Mouse (Mus musculus): ENCODE results near the gene Pxylp1. TPM values are rescaled to one million over a fixed set of nuclear protein-coding genes. Genes with fewer than 3 reads are reported as not detected.

The Pxylp1 gene
- total and polyA plus RNA-seq, 3 experiments = 7.8 to 10.1 (median 8.3) TPM

DNA sequence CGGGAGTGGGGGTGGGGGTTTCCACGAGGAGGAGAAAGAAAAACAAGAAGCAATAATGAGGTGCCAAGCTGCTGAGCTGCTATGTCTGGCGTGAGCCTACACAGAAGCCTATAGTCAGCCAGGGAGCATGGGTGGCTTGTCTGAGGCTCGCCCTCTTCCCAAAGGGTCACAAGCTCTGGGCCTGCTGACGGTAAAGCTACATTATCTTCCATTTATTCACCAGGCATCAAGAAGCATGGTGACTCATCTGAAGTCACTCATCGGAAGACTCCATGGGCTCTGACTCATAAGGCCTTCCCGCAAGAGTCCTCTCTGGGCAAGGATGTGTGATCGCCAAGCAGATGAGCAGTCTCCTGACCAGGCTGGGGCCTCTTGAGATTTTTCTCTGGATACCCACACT is 110.4 kb downstream of the Pxylp1 start:
- dilution Hi-C loops (cut with MboI; ENCODE audit: extremely low pct_ligation_motif_present, extremely low pct_unique_long_range_greater_than_20kb, low sequenced_read_pairs) (no loop called here), in situ Hi-C loops (cut with MboI; ENCODE audit: low pct_ligation_motif_present, low pct_unique_long_range_greater_than_20kb, low sequenced_read_pairs) (no loop called here)
- H3K79me2 ChIP-seq (replicated peaks; ENCODE audit: control insufficient read depth, extremely low read depth, insufficient read depth, poor library complexity, severe bottlenecking) = no peaks in the 10 kb centered on the region
- H3K27me3 ChIP-seq (replicated peaks) = no peaks in the 10 kb centered on the region
- H3K27ac ChIP-seq (ENCODE audit: insufficient read depth, low read depth) = no peak overlapping the region
- no peak overlapping the region for H3K4me3 ChIP-seq (replicated peaks in 1 of 3; ENCODE audit: low read depth in 2 of 3, low read length in 2 of 3, poor library complexity in 1 of 3)
- no peak overlapping the region for H3K4me2 ChIP-seq (ENCODE audit: insufficient read depth, low read depth, poor library complexity, severe bottlenecking)
- no peak for DNase-seq (ENCODE audit: extremely low read depth)
- TF ChIP-seq USF2 (conservative IDR thresholded peaks at IDR 0.05; ENCODE audit: low read depth, low read length) = no peak
- TF ChIP-seq UBTF (IDR thresholded peaks at IDR 0.05; ENCODE audit: low read depth, low read length) = no peak
- TF ChIP-seq IRF4 (IDR thresholded peaks at IDR 0.05; ENCODE audit: low read depth, low read length) = no peak
- no peak for TF ChIP-seq MXI1 (IDR thresholded peaks at IDR 0.05; ENCODE audit: low read depth, low read length)
- no peaks in the 10 kb centered on the region for H3K9me3 ChIP-seq (replicated peaks; ENCODE audit: low read length)
- H3K4me1 ChIP-seq (ENCODE audit: control insufficient read depth in 1 of 2, insufficient read depth in 2 of 2) = peaks cover 0 to 12% of the 10 kb centered on the region in 2 experiments; a peak in 1 of 4 replicates
- H3K9ac ChIP-seq (ENCODE audit: insufficient read depth, low read depth) = no peak overlapping the region
- H3K36me3 ChIP-seq (replicated peaks in 1 of 2; ENCODE audit: control insufficient read depth in 1 of 2, insufficient read depth in 1 of 2, low read length in 1 of 2) = no peaks in the 10 kb centered on the region

Other genes with a start within 250 kb of the Pxylp1 start
- 83.6 and 102 TPM in 2 replicates for gene Zbtb38, start 139.8 kb downstream of the Pxylp1 start, total RNA-seq (2012; rRNA removed)
- 67.9 and 68.8 TPM in 2 replicates for gene Zbtb38, start 139.8 kb downstream of the Pxylp1 start, total RNA-seq (2014; rRNA removed)
- gene Zbtb38, start 139.8 kb downstream of the Pxylp1 start, polyA plus RNA-seq (2012; ENCODE audit: insufficient read length, low read depth) = 51.7 and 53.0 TPM in 2 replicates
- gene Spsb4, start 126.2 kb upstream of the Pxylp1 start, total RNA-seq (2012; rRNA removed) = not detected in 2 replicates
- not detected in 2 replicates for gene Spsb4, start 126.2 kb upstream of the Pxylp1 start, total RNA-seq (2014; rRNA removed)
- gene Spsb4, start 126.2 kb upstream of the Pxylp1 start, polyA plus RNA-seq (2012; ENCODE audit: insufficient read length, low read depth) = not detected in 2 replicates
- 12.9 and 18.7 TPM in 2 replicates for gene Slc25a36, start 218.5 kb upstream of the Pxylp1 start, total RNA-seq (2012; rRNA removed)
- 35.6 and 38.9 TPM in 2 replicates for gene Slc25a36, start 218.5 kb upstream of the Pxylp1 start, total RNA-seq (2014; rRNA removed)
- gene Slc25a36, start 218.5 kb upstream of the Pxylp1 start, polyA plus RNA-seq (2012; ENCODE audit: insufficient read length, low read depth) = 12.0 and 14.9 TPM in 2 replicates